Mouse (Mus musculus) limb, embryonic 11.5 days (tissue): ENCODE data around the gene Smpd1. TPM values are rescaled to one million over a fixed set of nuclear protein-coding genes. Genes with fewer than 3 reads are reported as not detected.

Experiments
- ATAC-seq: fragments of 200-750 bp; cut with Nextera tagmentation; 2 replicates; pipeline ENCODE4 v1.8.0; 2017; ENCODE audit warnings: low read depth; ENCODE audit not compliant: insufficient number of reproducible peaks, low FRiP score, low TSS enrichment
- DNase-seq: peaks from one replicate; pipeline ENCODE4 v3.0.0-alpha.2; 2015; ENCODE audit warnings: low spot score
- H3K27ac ChIP-seq: fragments of 300-500 bp; sonication (generic); replicated peaks from 2 replicates; pipeline ENCODE4 v1.5.1; 2014; ENCODE audit warnings: low read depth, mild to moderate bottlenecking, low read length
- H3K27me3 ChIP-seq: fragments of 300-500 bp; sonication (generic); 2 replicates; pipeline ENCODE4 v1.6.1; 2014; ENCODE audit warnings: mild to moderate bottlenecking, low read length, mixed read lengths; ENCODE audit not compliant: control insufficient read depth, insufficient read depth
- H3K36me3 ChIP-seq: fragments of 300-500 bp; sonication (generic); 2 replicates; pipeline ENCODE4 v1.6.1; 2014; ENCODE audit warnings: mild to moderate bottlenecking, low read length, moderate library complexity, mixed read lengths; ENCODE audit not compliant: control insufficient read depth, insufficient read depth
- H3K4me1 ChIP-seq: fragments of 300-500 bp; sonication (generic); 2 replicates; pipeline ENCODE4 v1.6.1; 2014; ENCODE audit warnings: low read length, mixed read lengths; ENCODE audit not compliant: control insufficient read depth, insufficient read depth
- H3K4me2 ChIP-seq: fragments of 300-500 bp; sonication (generic); 2 replicates; pipeline ENCODE4 v1.6.1; 2014; ENCODE audit warnings: low read depth, mild to moderate bottlenecking, moderate library complexity; ENCODE audit not compliant: severe bottlenecking
- H3K4me3 ChIP-seq: fragments of 300-500 bp; sonication (generic); 2 replicates; pipeline ENCODE4 v1.5.1; 2014; ENCODE audit warnings: low read depth, low read length
- H3K9ac ChIP-seq: fragments of 300-500 bp; sonication (generic); 2 replicates; pipeline ENCODE4 v1.6.1; 2014; ENCODE audit warnings: mild to moderate bottlenecking, low read length
- H3K9me3 ChIP-seq: fragments of 300-500 bp; sonication (generic); 2 replicates; pipeline ENCODE4 v1.6.1; 2016; ENCODE audit warnings: low read length; ENCODE audit not compliant: control insufficient read depth
- WGBS: fragments of 180-500 bp; shearing (Covaris S2); extraction: QIAGEN DNeasy Blood & Tissue Kit; methylation state at CpG from one replicate; pipeline ENCODE4 v1.1.7; 2014; 5-methylcytosine and 5-hydroxymethylcytosine counted together
- polyA plus RNA-seq: library from polyadenylated mRNA; unstranded; fragments of >200 nt; fragmentation: Nextera tagmentation; extraction: Ambion mirVana; gene quantifications from 2 replicates; pipeline ENCODE4 v1.2.1, GENCODE M21; 2014

Smpd1 gene
- polyA plus RNA-seq, 1 experiment from 2014 or later = 31.6 TPM

GRCm38 (mm10) chr7:105519771-105520170, 34.4 kb upstream of the Smpd1 start:
- H3K9me3 ChIP-seq = no peaks in the 10 kb centered on the region
- 0 out of 2 replicates have a peak, but pooled peaks cover 2% of the 10 kb centered on the region for H3K27me3 ChIP-seq
- WGBS = 83% methylated on average over 2 of the region's 2 CpGs
- ATAC-seq (no peak), DNase-seq (no peak)
- no peak overlapping the region for H3K9ac ChIP-seq
- H3K4me2 ChIP-seq = no peak overlapping the region
- no peaks in the 10 kb centered on the region for H3K4me1 ChIP-seq
- H3K27ac ChIP-seq = no peak overlapping the region
- no peaks in the 10 kb centered on the region for H3K36me3 ChIP-seq
- H3K4me3 ChIP-seq = no peak overlapping the region

GRCm38 (mm10) chr7:105520201-105520600, 34.0 kb upstream of the Smpd1 start:
- Histone ChIP-seq H3K9me3 (no peaks in the 10 kb centered on the region), H3K27me3 (0 out of 2 replicates have a peak, but pooled peaks cover 2% of the 10 kb centered on the region), H3K9ac (no peak overlapping the region), H3K36me3 (no peaks in the 10 kb centered on the region), H3K4me2 (no peak overlapping the region), H3K27ac (no peak overlapping the region), H3K4me1 (no peaks in the 10 kb centered on the region), H3K4me3 (no peak overlapping the region)
- WGBS = 8% methylated on average over 6 of the region's 6 CpGs
- peak; percentile 41 for DNase-seq
- no peak for ATAC-seq

- no peaks in the 10 kb centered on the region for H3K9me3 ChIP-seq
- no peak overlapping the region for H3K4me3 ChIP-seq
- H3K27me3 ChIP-seq = 0 out of 2 replicates have a peak, but pooled peaks cover 2% of the 10 kb centered on the region
- no peak overlapping the region for H3K27ac ChIP-seq
- H3K9ac ChIP-seq = no peak overlapping the region
- no peak overlapping the region for H3K4me2 ChIP-seq
- no peaks in the 10 kb centered on the region for H3K36me3 ChIP-seq
- H3K4me1 ChIP-seq = no peaks in the 10 kb centered on the region
- no peak for DNase-seq
- WGBS = 83% methylated on average over 2 of the region's 2 CpGs
- ATAC-seq = no peak
Measured at GRCm38 (mm10) chr7:105524222-105524621, 29.9 kb upstream of the Smpd1 start.

- Histone ChIP-seq H3K27me3 (no peaks in the 10 kb centered on the region), H3K36me3 (no peaks in the 10 kb centered on the region), H3K4me1 (no peaks in the 10 kb centered on the region), H3K27ac (no peak overlapping the region), H3K9me3 (no peaks in the 10 kb centered on the region), H3K4me3 (no peak overlapping the region), H3K9ac (no peak overlapping the region), H3K4me2 (no peak overlapping the region)
- ATAC-seq (0 out of 2 replicates have a peak, but pooled peaks have one; percentile 63), DNase-seq (peak; percentile 39)
- WGBS = 50% methylated on average over 1 of the region's 1 CpGs
Measured at GRCm38 (mm10) chr7:105527306-105527937, 26.7 kb upstream of the Smpd1 start.

- H3K9me3 ChIP-seq = no peaks in the 10 kb centered on the region
- WGBS = 76% methylated on average over 4 of the region's 4 CpGs
- no peak for DNase-seq
- H3K36me3 ChIP-seq = no peaks in the 10 kb centered on the region
- H3K9ac ChIP-seq = no peak overlapping the region
- H3K27me3 ChIP-seq = no peaks in the 10 kb centered on the region
- H3K27ac ChIP-seq = no peak overlapping the region
- H3K4me2 ChIP-seq = no peak overlapping the region
- no peaks in the 10 kb centered on the region for H3K4me1 ChIP-seq
- no peak for ATAC-seq
- H3K4me3 ChIP-seq = no peak overlapping the region
Measured at GRCm38 (mm10) chr7:105528094-105528493, 26.1 kb upstream of the Smpd1 start.

- Histone ChIP-seq H3K27ac (no peak overlapping the region), H3K36me3 (no peaks in the 10 kb centered on the region), H3K9ac (no peak overlapping the region), H3K4me2 (no peak overlapping the region), H3K9me3 (no peaks in the 10 kb centered on the region), H3K4me3 (no peak overlapping the region), H3K4me1 (no peaks in the 10 kb centered on the region), H3K27me3 (no peaks in the 10 kb centered on the region)
- DNase-seq (no peak), ATAC-seq (no peak)
- WGBS = 86% methylated on average over 3 of the region's 3 CpGs
Measured at GRCm38 (mm10) chr7:105534162-105534561, 20.0 kb upstream of the Smpd1 start.

- Histone ChIP-seq H3K4me2 (no peak overlapping the region), H3K9me3 (no peaks in the 10 kb centered on the region), H3K36me3 (no peaks in the 10 kb centered on the region), H3K9ac (no peak overlapping the region), H3K27me3 (no peaks in the 10 kb centered on the region), H3K27ac (no peak overlapping the region), H3K4me1 (no peaks in the 10 kb centered on the region), H3K4me3 (no peak overlapping the region)
- 72% methylated on average over 8 of the region's 8 CpGs for whole genome bisulfite sequencing
- DNase-seq (no peak), ATAC-seq (no peak)
Measured at GRCm38 (mm10) chr7:105545986-105546385, 8.2 kb upstream of the Smpd1 start.

- Histone ChIP-seq H3K4me3 (no peak overlapping the region), H3K4me1 (no peaks in the 10 kb centered on the region), H3K36me3 (no peaks in the 10 kb centered on the region), H3K9me3 (no peaks in the 10 kb centered on the region), H3K9ac (no peak overlapping the region), H3K27me3 (no peaks in the 10 kb centered on the region), H3K27ac (no peak overlapping the region), H3K4me2 (no peak overlapping the region)
- ATAC-seq (no peak), DNase-seq (no peak)
- WGBS = 88% methylated on average over 7 of the region's 7 CpGs
Measured at GRCm38 (mm10) chr7:105547970-105548369, 6.2 kb upstream of the Smpd1 start.

- Histone ChIP-seq H3K4me3 (no peak overlapping the region), H3K36me3 (no peaks in the 10 kb centered on the region), H3K9ac (no peak overlapping the region), H3K9me3 (no peaks in the 10 kb centered on the region), H3K4me1 (0 out of 2 replicates have a peak, but pooled peaks cover 3% of the 10 kb centered on the region), H3K27ac (peak overlapping the region; percentile 69; the same call in 1 of the 2 replicates), H3K27me3 (no peaks in the 10 kb centered on the region), H3K4me2 (no peak overlapping the region)
- peak; percentile 73 for DNase-seq
- 34% methylated on average over 6 of the region's 6 CpGs for WGBS
- ATAC-seq = peak; percentile 84
Measured at GRCm38 (mm10) chr7:105549035-105549434, 5.1 kb upstream of the Smpd1 start.
